ENCODE assay signal across 8 mouse cellular contexts in genomic region chr1:38129501-38130267, GRCm38 (mm10). TPM values are rescaled to one million over a fixed set of nuclear protein-coding genes. Genes with fewer than 3 reads are reported as not detected.
DNase-seq lines count a peak whose midpoint lies in the region; ATAC-seq and TF ChIP-seq lines count a peak whose summit lies in the region.

Gene Rev1 (minus strand): TSS chr1:38129801.

- under 1% methylated on average over 81 of the region's 122 CpGs for WGBS in forebrain, embryonic 12.5 days
- under 1% methylated on average over 49 of the region's 122 CpGs for WGBS in heart, postnatal 0 days
- WGBS in liver, embryonic 15.5 days (ENCODE audit: insufficient replicate concordance) = 1% methylated on average over 77 of the region's 122 CpGs
- under 1% methylated on average over 66 of the region's 122 CpGs for WGBS in neural tube, embryonic 11.5 days
- whole genome bisulfite sequencing in stomach, embryonic 16.5 days = under 1% methylated on average over 85 of the region's 122 CpGs

- no peaks in the 10 kb centered on the region for H3K4me1 ChIP-seq in ES-Bruce4 (ENCODE audit: control insufficient read depth, insufficient read depth, low read length)
- H3K4me1 ChIP-seq in forebrain, embryonic 12.5 days = peaks cover 25% of the 10 kb centered on the region
- H3K4me1 ChIP-seq in heart, postnatal 0 days (ENCODE audit: control insufficient read depth, insufficient read depth) = peaks cover 9% of the 10 kb centered on the region; the same call in 1 of the 2 replicates
- peaks cover 43% of the 10 kb centered on the region for H3K4me1 ChIP-seq in liver, embryonic 15.5 days (replicated peaks)
- peaks cover 19% of the 10 kb centered on the region for H3K4me1 ChIP-seq in neural tube, embryonic 11.5 days (ENCODE audit: control insufficient read depth, insufficient read depth, low read length)
- peaks cover 23% of the 10 kb centered on the region for H3K4me1 ChIP-seq in stomach, embryonic 16.5 days (ENCODE audit: control insufficient read depth, insufficient read depth, low read length)

- peak; percentile 81 for TF ChIP-seq CTCF in ES-Bruce4 (IDR thresholded peaks at IDR 0.05; ENCODE audit: low read depth, low read length)
- TF ChIP-seq CTCF in heart, postnatal 0 days (IDR thresholded peaks at IDR 0.05; ENCODE audit: low read depth) = peak; percentile 83

- no peaks in the 10 kb centered on the region for H3K9me3 ChIP-seq in ES-Bruce4 (replicated peaks; ENCODE audit: control insufficient read depth, insufficient read depth, low read length, poor library complexity, severe bottlenecking)
- H3K9me3 ChIP-seq in forebrain, embryonic 12.5 days = no peaks in the 10 kb centered on the region
- no peaks in the 10 kb centered on the region for H3K9me3 ChIP-seq in heart, postnatal 0 days (replicated peaks; ENCODE audit: control insufficient read depth, low read length)
- H3K9me3 ChIP-seq in liver, embryonic 15.5 days (replicated peaks) = no peaks in the 10 kb centered on the region
- H3K9me3 ChIP-seq in neural tube, embryonic 11.5 days (ENCODE audit: control insufficient read depth, low read length) = no peaks in the 10 kb centered on the region
- no peaks in the 10 kb centered on the region for H3K9me3 ChIP-seq in stomach, embryonic 16.5 days (replicated peaks; ENCODE audit: control insufficient read depth, low read length)

- H3K36me3 ChIP-seq in ES-Bruce4 (ENCODE audit: control insufficient read depth, insufficient read depth, low read length, poor library complexity, severe bottlenecking) = peaks cover 11% of the 10 kb centered on the region
- H3K36me3 ChIP-seq in forebrain, embryonic 12.5 days (replicated peaks) = no peaks in the 10 kb centered on the region; the same call in 1 of the 2 replicates
- no peaks in the 10 kb centered on the region for H3K36me3 ChIP-seq in heart, postnatal 0 days (replicated peaks; ENCODE audit: control insufficient read depth, insufficient read depth, low read length)
- no peaks in the 10 kb centered on the region for H3K36me3 ChIP-seq in liver, embryonic 15.5 days (replicated peaks)
- no peaks in the 10 kb centered on the region for H3K36me3 ChIP-seq in neural tube, embryonic 11.5 days (ENCODE audit: control insufficient read depth, insufficient read depth, low read length)
- H3K36me3 ChIP-seq in stomach, embryonic 16.5 days (ENCODE audit: control insufficient read depth, insufficient read depth, low read length) = no peaks in the 10 kb centered on the region

- peak within 1 kb of the TSS; percentile 86 for H3K4me2 ChIP-seq in forebrain, embryonic 12.5 days
- H3K4me2 ChIP-seq in heart, postnatal 0 days (ENCODE audit: low read depth, low read length) = peak within 1 kb of the TSS; percentile 72
- peak within 1 kb of the TSS; percentile 92 for H3K4me2 ChIP-seq in liver, embryonic 15.5 days
- peak within 1 kb of the TSS; percentile 88 for H3K4me2 ChIP-seq in neural tube, embryonic 11.5 days (ENCODE audit: low read depth)
- peak within 1 kb of the TSS; percentile 90 for H3K4me2 ChIP-seq in stomach, embryonic 16.5 days (ENCODE audit: low read depth, low read length)

- peak; percentile 96 for ATAC-seq in forebrain, embryonic 12.5 days (ENCODE audit: low FRiP score)
- peak; percentile 94 for ATAC-seq in heart, postnatal 0 days (ENCODE audit: insufficient read depth, low read depth)
- ATAC-seq in liver, embryonic 15.5 days (ENCODE audit: insufficient read depth) = peak; percentile 92
- ATAC-seq in neural tube, embryonic 11.5 days (ENCODE audit: insufficient read depth, low FRiP score, low TSS enrichment) = peak; percentile 92
- ATAC-seq in stomach, embryonic 16.5 days (ENCODE audit: insufficient read depth, low FRiP score) = peak; percentile 95

- peak within 1 kb of the TSS; percentile 99 for H3K9ac ChIP-seq in ES-Bruce4 (ENCODE audit: low read depth, poor library complexity, severe bottlenecking)
- peak within 1 kb of the TSS; percentile 94 for H3K9ac ChIP-seq in forebrain, embryonic 12.5 days
- H3K9ac ChIP-seq in heart, postnatal 0 days (replicated peaks; ENCODE audit: low read depth, low read length) = peak within 1 kb of the TSS; percentile 89
- H3K9ac ChIP-seq in liver, embryonic 15.5 days = peak within 1 kb of the TSS; percentile 95
- H3K9ac ChIP-seq in neural tube, embryonic 11.5 days (ENCODE audit: low read length) = peak within 1 kb of the TSS; percentile 87
- peak within 1 kb of the TSS; percentile 93 for H3K9ac ChIP-seq in stomach, embryonic 16.5 days (ENCODE audit: low read length)

- peak within 1 kb of the TSS; percentile 99 for H3K4me3 ChIP-seq in ES-Bruce4 (ENCODE audit: low read depth, low read length)
- peak within 1 kb of the TSS; percentile 88 for H3K4me3 ChIP-seq in forebrain, embryonic 12.5 days (replicated peaks)
- H3K4me3 ChIP-seq in heart, postnatal 0 days (ENCODE audit: low read depth, low read length) = peak within 1 kb of the TSS; percentile 86
- H3K4me3 ChIP-seq in liver, embryonic 15.5 days (replicated peaks) = peak within 1 kb of the TSS; percentile 90
- H3K4me3 ChIP-seq in neural tube, embryonic 11.5 days (ENCODE audit: low read depth, low read length) = peak within 1 kb of the TSS; percentile 84
- H3K4me3 ChIP-seq in stomach, embryonic 16.5 days (replicated peaks; ENCODE audit: low read length) = peak within 1 kb of the TSS; percentile 85

- no peak for TF ChIP-seq POLR2A in ES-Bruce4 (IDR thresholded peaks at IDR 0.05; ENCODE audit: insufficient read depth, low read length)

- peak; percentile 86 for DNase-seq in c-Kit-positive CD71-positive TER-119-positive erythroid progenitor cells, embryonic 14.5 days (ENCODE audit: low spot score)
- peak; percentile 89 for DNase-seq in heart, postnatal 0 days (ENCODE audit: low spot score)
- DNase-seq in kidney, postnatal 36 days = peak; percentile 94 to 97
- peak; percentile 94 for DNase-seq in neural tube, embryonic 11.5 days (ENCODE audit: low spot score)

- no peak for TF ChIP-seq EP300 in ES-Bruce4 (IDR thresholded peaks at IDR 0.05; ENCODE audit: insufficient read depth, low read depth, low read length)
- TF ChIP-seq EP300 in heart, postnatal 0 days (IDR thresholded peaks at IDR 0.05; ENCODE audit: low read depth) = 0 out of 2 replicates have a peak, but pooled peaks have one; percentile 15

- H3K27ac ChIP-seq in ES-Bruce4 (ENCODE audit: insufficient read depth, low read length) = peak within 1 kb of the TSS; percentile 83
- H3K27ac ChIP-seq in forebrain, embryonic 12.5 days = peak within 1 kb of the TSS; percentile 97
- peak within 1 kb of the TSS; percentile 94 for H3K27ac ChIP-seq in heart, postnatal 0 days (ENCODE audit: low read depth)
- H3K27ac ChIP-seq in liver, embryonic 15.5 days (replicated peaks) = peak within 1 kb of the TSS; percentile 93
- peak within 1 kb of the TSS; percentile 96 for H3K27ac ChIP-seq in neural tube, embryonic 11.5 days (ENCODE audit: low read depth, low read length)
- peak within 1 kb of the TSS; percentile 82 for H3K27ac ChIP-seq in stomach, embryonic 16.5 days (ENCODE audit: low read length)

- no peaks in the 10 kb centered on the region for H3K27me3 ChIP-seq in ES-Bruce4 (ENCODE audit: control insufficient read depth, insufficient read depth, low read length, poor library complexity, severe bottlenecking)
- H3K27me3 ChIP-seq in forebrain, embryonic 12.5 days = no peaks in the 10 kb centered on the region
- no peaks in the 10 kb centered on the region for H3K27me3 ChIP-seq in heart, postnatal 0 days (ENCODE audit: control insufficient read depth, insufficient read depth, low read length)
- no peaks in the 10 kb centered on the region for H3K27me3 ChIP-seq in liver, embryonic 15.5 days
- H3K27me3 ChIP-seq in neural tube, embryonic 11.5 days (ENCODE audit: control insufficient read depth, insufficient read depth, low read length) = no peaks in the 10 kb centered on the region
- H3K27me3 ChIP-seq in stomach, embryonic 16.5 days (ENCODE audit: control insufficient read depth, insufficient read depth, low read length) = no peaks in the 10 kb centered on the region

RNA-seq across cellular contexts. Expression of gene Rev1, which starts in this region (rescaled TPM):
- 113 and 122 TPM in 2 replicates for polyA plus RNA-seq in ES-Bruce4 (2011; ENCODE audit: insufficient read depth, insufficient read length, low read depth, missing spikeins)
- polyA plus RNA-seq in forebrain, embryonic 12.5 days (2016; fragmentation: Nextera tagmentation; extraction: Ambion mirVana) = 47.9 and 48.6 TPM in 2 replicates
- 5.6 and 13.3 TPM in 2 replicates for total RNA-seq in heart, postnatal 0 days (2014; rRNA removed; ENCODE audit: low replicate concordance)
- 9.0 and 10.3 TPM in 2 replicates for polyA plus RNA-seq in heart, postnatal 0 days (2015; fragmentation: Nextera tagmentation; extraction: Ambion mirVana)
- polyA plus RNA-seq in liver, embryonic 15.5 days (2015; fragmentation: Nextera tagmentation; extraction: Ambion mirVana) = 13.3 and 17.5 TPM in 2 replicates
- polyA plus RNA-seq in neural tube, embryonic 11.5 days (2014; fragmentation: Nextera tagmentation; extraction: Ambion mirVana) = 25.7 and 26.6 TPM in 2 replicates
- 19.4 and 21.5 TPM in 2 replicates for polyA plus RNA-seq in stomach, embryonic 16.5 days (2015; fragmentation: Nextera tagmentation; extraction: Ambion mirVana)

Comparison
In these comparisons a context has a peak if more than half of its experiments do, and no peak if none do; other contexts are left out.
1. Peak in every context shown above with its lines: DNase-seq, ATAC-seq, H3K4me3 ChIP-seq and H3K27ac ChIP-seq.